Comparison of ENCODE assay signal across 24 mouse cellular contexts in the genomic region with DNA sequence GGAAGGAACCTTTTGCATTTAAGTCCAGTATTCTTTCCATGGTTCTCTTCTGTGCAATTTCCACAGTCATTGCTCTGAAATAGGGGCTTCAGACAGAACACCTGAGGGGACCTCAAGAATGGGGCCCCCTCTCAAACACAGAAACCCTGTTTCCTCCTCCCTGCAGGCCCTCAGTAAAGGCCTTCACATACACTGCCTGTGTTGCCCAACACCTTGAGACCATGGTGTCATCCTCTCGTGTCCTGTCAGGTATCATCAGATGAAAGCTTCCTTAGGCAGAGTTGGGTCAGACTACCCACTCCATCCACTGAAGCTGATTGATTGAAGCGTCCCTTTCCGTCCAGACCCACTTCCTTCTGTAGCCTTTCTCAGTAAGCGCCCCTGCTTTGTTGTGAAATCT. TPM values are rescaled to one million over a fixed set of nuclear protein-coding genes. Genes with fewer than 3 reads are reported as not detected.
DNase-seq lines count a peak whose midpoint lies in the region; ATAC-seq and TF ChIP-seq lines count a peak whose summit lies in the region.
"Had no signal": no experiment of that assay in that cellular context is flagged by ENCODE, and none has a peak within 500 bp of the region (broad histone marks: within the 10 kb centered on the region; RNA-seq: fewer than 3 reads in every experiment).

No protein-coding gene starts in this region.

- H3K36me3 ChIP-seq in kidney, embryonic 15.5 days = no peaks in the 10 kb centered on the region
- H3K36me3 ChIP-seq: embryonic facial prominence, embryonic 10.5 days; embryonic facial prominence, embryonic 15.5 days; limb, embryonic 13.5 days; midbrain, embryonic 13.5 days; neural tube, embryonic 13.5 days; stomach, embryonic 15.5 days had no signal

- H3K27ac ChIP-seq in gastrocnemius, adult 2 months = peak overlapping the region; percentile 87
- H3K27ac ChIP-seq in kidney, embryonic 15.5 days = no peak overlapping the region
- H3K27ac ChIP-seq: embryonic facial prominence, embryonic 10.5 days; embryonic facial prominence, embryonic 15.5 days; hindbrain, embryonic 14.5 days; left cerebral cortex, adult 2 months; limb, embryonic 13.5 days; midbrain, embryonic 13.5 days; neural tube, embryonic 13.5 days had no signal

- no peak for ATAC-seq in kidney, embryonic 15.5 days (replicated peaks; ENCODE audit: low FRiP score)
- ATAC-seq: CD4-positive, CD25-positive, alpha-beta regulatory T cell, adult 4 months; forebrain, embryonic 14.5 days; intestine, postnatal 0 days; midbrain, embryonic 13.5 days had no signal

- peaks cover 20% of the 10 kb centered on the region; the same call in 1 of the 2 replicates for H3K4me1 ChIP-seq in kidney, embryonic 15.5 days

- H3K4me2 ChIP-seq in kidney, embryonic 15.5 days = no peak overlapping the region
- H3K4me2 ChIP-seq: embryonic facial prominence, embryonic 15.5 days; heart, embryonic 11.5 days; hindbrain, embryonic 14.5 days; limb, embryonic 13.5 days; liver, embryonic 15.5 days; midbrain, embryonic 13.5 days; neural tube, embryonic 13.5 days; stomach, embryonic 15.5 days had no signal

- H3K9ac ChIP-seq in kidney, embryonic 15.5 days = no peak overlapping the region
- H3K9ac ChIP-seq: embryonic facial prominence, embryonic 15.5 days; hindbrain, embryonic 14.5 days; limb, embryonic 13.5 days; liver, embryonic 15.5 days; midbrain, embryonic 13.5 days; neural tube, embryonic 13.5 days; stomach, embryonic 15.5 days had no signal

- no peak for DNase-seq in gastrocnemius, adult 2 months
- DNase-seq in gastrocnemius, postnatal 10 days = no peak
- DNase-seq in kidney, adult 9 months = peak; percentile 3
- peak; percentile 9 to 55 for DNase-seq in spleen, postnatal 4 days (ENCODE audit: low spot score in 2 of 2)
- no peak for DNase-seq in spleen, postnatal 36 days (ENCODE audit: low spot score in 2 of 2)
- DNase-seq in left cerebral cortex, postnatal 25 days (ENCODE audit: low spot score in 2 of 2) = no peak
- DNase-seq: adrenal gland, postnatal 25 days; cerebellum, adult 11-12 months; cerebellum, postnatal 10 days; lung, postnatal 36 days had no signal

- no peaks in the 10 kb centered on the region for H3K27me3 ChIP-seq in kidney, embryonic 15.5 days
- H3K27me3 ChIP-seq: embryonic facial prominence, embryonic 15.5 days; limb, embryonic 13.5 days; liver, embryonic 15.5 days; midbrain, embryonic 13.5 days; neural tube, embryonic 13.5 days; stomach, embryonic 15.5 days had no signal

- no peaks in the 10 kb centered on the region for H3K9me3 ChIP-seq in kidney, embryonic 15.5 days (replicated peaks)
- H3K9me3 ChIP-seq: embryonic facial prominence, embryonic 10.5 days; embryonic facial prominence, embryonic 15.5 days; limb, embryonic 13.5 days; liver, embryonic 15.5 days; midbrain, embryonic 13.5 days; neural tube, embryonic 13.5 days; stomach, embryonic 15.5 days had no signal

- WGBS in kidney, embryonic 15.5 days = 93% methylated on average over 4 of the region's 4 CpGs

- intact Hi-C loops in gastrocnemius, adult 2 months (cut with DNase I) = no loop called here
- intact Hi-C loops in left cerebral cortex, postnatal 25 days (cut with DNase I) = no loop called here

- TF ChIP-seq CTCF in gastrocnemius, adult 2 months (IDR thresholded peaks at IDR 0.05) = no peak

- no peak overlapping the region for H3K4me3 ChIP-seq in gastrocnemius, adult 2 months
- H3K4me3 ChIP-seq in kidney, embryonic 15.5 days (replicated peaks) = no peak overlapping the region
- H3K4me3 ChIP-seq: embryonic facial prominence, embryonic 10.5 days; embryonic facial prominence, embryonic 15.5 days; left cerebral cortex, adult 2 months; limb, embryonic 13.5 days; liver, embryonic 15.5 days; midbrain, embryonic 13.5 days; neural tube, embryonic 13.5 days; stomach, embryonic 15.5 days had no signal

RNA-seq across cellular contexts. Expression of a gene that starts 11.9 kb away (rescaled TPM):
- 100 to 1,000 TPM; 224 to 367 TPM for total RNA-seq in gastrocnemius, adult 2 months (2021)
- total RNA-seq in gastrocnemius, postnatal 10 days (2021) = 100 to 1,000 TPM; 230 to 244 TPM
- polyA plus RNA-seq in kidney, embryonic 15.5 days (2015; fragmentation: Nextera tagmentation; extraction: Ambion mirVana) = 18.5 and 18.8 TPM in 2 replicates
- 10 to 100 TPM; 42.2 to 49.0 TPM for total RNA-seq in left cerebral cortex, postnatal 25 days (2021)

Comparison
In these comparisons a context has a peak if more than half of its experiments do, and no peak if none do; other contexts are left out.
1. DNase-seq: peak in kidney, adult 9 months (single experiment) and spleen, postnatal 4 days (2 of 2); none in gastrocnemius, adult 2 months (single experiment), gastrocnemius, postnatal 10 days (single experiment), spleen, postnatal 36 days (0 of 2) and left cerebral cortex, postnatal 25 days (0 of 2).
2. RNA of a gene that starts 11.9 kb away (total RNA-seq): 224 to 367 TPM in gastrocnemius, adult 2 months and 230 to 244 TPM in gastrocnemius, postnatal 10 days; 42.2 to 49.0 TPM in left cerebral cortex, postnatal 25 days; every median in the first group is over 4 times any median in the second.